Mouse (Mus musculus): ENCODE data around the gene Mark2. TPM values are rescaled to one million over a fixed set of nuclear protein-coding genes. Genes with fewer than 3 reads are reported as not detected.

Gene Mark2
- polyA plus RNA-seq, 1 experiment from 2014 or later, result 62.8 TPM

- 78% methylated on average over 7 of the region's 7 CpGs for WGBS
- Histone ChIP-seq H3K4me3 (no peak overlapping the region), H3K4me1 (peaks cover 41% of the 10 kb centered on the region), H3K4me2 (replicated peaks) (no peak overlapping the region), H3K9ac (no peak overlapping the region), H3K36me3 (peaks cover 18% of the 10 kb centered on the region), H3K9me3 (no peaks in the 10 kb centered on the region), H3K27ac (peak overlapping the region; percentile 67), H3K27me3 (no peaks in the 10 kb centered on the region)
- no peak for ATAC-seq (ENCODE audit: insufficient number of reproducible peaks, insufficient read depth, low FRiP score, low TSS enrichment)
Measured at GRCm38 (mm10) chr19:7291958-7292709, 49.5 kb downstream of the Mark2 start.

- 53% methylated on average over 2 of the region's 2 CpGs for WGBS
- Histone ChIP-seq H3K27ac (0 out of 2 replicates have a peak overlapping the region, but pooled peaks have one; percentile 6), H3K27me3 (no peaks in the 10 kb centered on the region), H3K4me3 (no peak overlapping the region), H3K36me3 (peaks cover 41% of the 10 kb centered on the region), H3K4me1 (peaks cover 29% of the 10 kb centered on the region), H3K9ac (no peak overlapping the region), H3K4me2 (replicated peaks) (no peak overlapping the region), H3K9me3 (no peaks in the 10 kb centered on the region)
- no peak for ATAC-seq (ENCODE audit: insufficient number of reproducible peaks, insufficient read depth, low FRiP score, low TSS enrichment)
Measured at GRCm38 (mm10) chr19:7289767-7290166, 51.9 kb downstream of the Mark2 start.

GRCm38 (mm10) chr19:7288288-7288687 is 53.4 kb downstream of the Mark2 start:
- ATAC-seq (ENCODE audit: insufficient number of reproducible peaks, insufficient read depth, low FRiP score, low TSS enrichment), result no peak
- Histone ChIP-seq H3K4me1 (peaks cover 16% of the 10 kb centered on the region), H3K4me2 (replicated peaks) (no peak overlapping the region), H3K9ac (no peak overlapping the region), H3K4me3 (no peak overlapping the region), H3K9me3 (no peaks in the 10 kb centered on the region), H3K27ac (no peak overlapping the region), H3K27me3 (no peaks in the 10 kb centered on the region), H3K36me3 (peaks cover 54% of the 10 kb centered on the region)
- 84% methylated on average over 3 of the region's 3 CpGs for WGBS

- H3K27me3 ChIP-seq, result no peaks in the 10 kb centered on the region
- peaks cover under 1% of the 10 kb centered on the region; the same call in 1 of the 2 replicates for H3K4me1 ChIP-seq
- H3K9me3 ChIP-seq, result no peaks in the 10 kb centered on the region
- H3K27ac ChIP-seq, result no peak overlapping the region
- 85% methylated on average over 12 of the region's 12 CpGs for WGBS
- peaks cover 70% of the 10 kb centered on the region for H3K36me3 ChIP-seq
- H3K9ac ChIP-seq, result no peak overlapping the region
- no peak for ATAC-seq (ENCODE audit: insufficient number of reproducible peaks, insufficient read depth, low FRiP score, low TSS enrichment)
- no peak overlapping the region for H3K4me3 ChIP-seq
- no peak overlapping the region for H3K4me2 ChIP-seq (replicated peaks)
Measured at GRCm38 (mm10) chr19:7286563-7287315, 54.9 kb downstream of the Mark2 start.

GRCm38 (mm10) chr19:7280557-7281330 is 60.9 kb downstream of the Mark2 start:
- 88% methylated on average over 18 of the region's 18 CpGs for WGBS
- H3K27ac ChIP-seq, result no peak overlapping the region
- peaks cover 88% of the 10 kb centered on the region for H3K36me3 ChIP-seq
- no peak overlapping the region for H3K4me2 ChIP-seq (replicated peaks)
- no peak for ATAC-seq (ENCODE audit: insufficient number of reproducible peaks, insufficient read depth, low FRiP score, low TSS enrichment)
- peaks cover 11% of the 10 kb centered on the region for H3K4me1 ChIP-seq
- H3K27me3 ChIP-seq, result no peaks in the 10 kb centered on the region
- no peak overlapping the region for H3K4me3 ChIP-seq
- H3K9me3 ChIP-seq, result no peaks in the 10 kb centered on the region
- no peak overlapping the region for H3K9ac ChIP-seq

GRCm38 (mm10) chr19:7279114-7279513 is 62.5 kb downstream of the Mark2 start:
- H3K4me3 ChIP-seq, result no peak overlapping the region
- no peak overlapping the region for H3K4me2 ChIP-seq (replicated peaks)
- no peaks in the 10 kb centered on the region for H3K27me3 ChIP-seq
- peaks cover 85% of the 10 kb centered on the region for H3K36me3 ChIP-seq
- ATAC-seq (ENCODE audit: insufficient number of reproducible peaks, insufficient read depth, low FRiP score, low TSS enrichment), result no peak
- H3K9me3 ChIP-seq, result no peaks in the 10 kb centered on the region
- H3K9ac ChIP-seq, result no peak overlapping the region
- peaks cover 21% of the 10 kb centered on the region for H3K4me1 ChIP-seq
- 43% methylated on average over 6 of the region's 6 CpGs for WGBS
- peak overlapping the region; percentile 17; the same call in 1 of the 2 replicates for H3K27ac ChIP-seq

- H3K4me3 ChIP-seq, result no peak overlapping the region
- H3K36me3 ChIP-seq, result peaks cover 87% of the 10 kb centered on the region
- no peaks in the 10 kb centered on the region for H3K27me3 ChIP-seq
- H3K9ac ChIP-seq, result no peak overlapping the region
- WGBS, result 79% methylated on average over 6 of the region's 6 CpGs
- ATAC-seq (ENCODE audit: insufficient number of reproducible peaks, insufficient read depth, low FRiP score, low TSS enrichment), result no peak
- 0 out of 2 replicates have a peak overlapping the region, but pooled peaks have one; percentile 17 for H3K27ac ChIP-seq
- no peak overlapping the region for H3K4me2 ChIP-seq (replicated peaks)
- H3K9me3 ChIP-seq, result no peaks in the 10 kb centered on the region
- H3K4me1 ChIP-seq, result peaks cover 21% of the 10 kb centered on the region
Measured at GRCm38 (mm10) chr19:7278200-7278906, 63.3 kb downstream of the Mark2 start.

GRCm38 (mm10) chr19:7276796-7277195 is 64.9 kb downstream of the Mark2 start:
- H3K27ac ChIP-seq, result 0 out of 2 replicates have a peak overlapping the region, but pooled peaks have one; percentile 54
- H3K9ac ChIP-seq, result no peak overlapping the region
- ATAC-seq (ENCODE audit: insufficient number of reproducible peaks, insufficient read depth, low FRiP score, low TSS enrichment), result no peak

GRCm38 (mm10) chr19:7276053-7276659 is 65.5 kb downstream of the Mark2 start:
- peak overlapping the region; percentile 28; the same call in 1 of the 2 replicates for H3K9ac ChIP-seq
- H3K27ac ChIP-seq, result peak overlapping the region; percentile 54; the same call in 1 of the 2 replicates
- peaks cover 87% of the 10 kb centered on the region for H3K36me3 ChIP-seq
- H3K27me3 ChIP-seq, result no peaks in the 10 kb centered on the region
- 0 out of 2 replicates have a peak, but pooled peaks have one; percentile 22 for ATAC-seq (ENCODE audit: insufficient number of reproducible peaks, insufficient read depth, low FRiP score, low TSS enrichment)
- peaks cover 21% of the 10 kb centered on the region for H3K4me1 ChIP-seq
- H3K4me2 ChIP-seq (replicated peaks), result no peak overlapping the region
- H3K4me3 ChIP-seq, result no peak overlapping the region
- 49% methylated on average over 7 of the region's 7 CpGs for whole genome bisulfite sequencing
- no peaks in the 10 kb centered on the region for H3K9me3 ChIP-seq

More at GRCm38 (mm10) chr19:7276796-7277195, 64.9 kb downstream of the Mark2 start:
- Histone ChIP-seq H3K4me1 (peaks cover 21% of the 10 kb centered on the region), H3K9me3 (no peaks in the 10 kb centered on the region), H3K27me3 (no peaks in the 10 kb centered on the region), H3K36me3 (peaks cover 87% of the 10 kb centered on the region), H3K4me2 (replicated peaks) (no peak overlapping the region), H3K4me3 (no peak overlapping the region)
- 63% methylated on average over 7 of the region's 7 CpGs for WGBS

- 41% methylated on average over 7 of the region's 7 CpGs for WGBS
- Histone ChIP-seq H3K27me3 (no peaks in the 10 kb centered on the region), H3K27ac (peak overlapping the region; percentile 67; the same call in 1 of the 2 replicates), H3K4me3 (no peak overlapping the region), H3K4me1 (peaks cover 24% of the 10 kb centered on the region), H3K36me3 (peaks cover 89% of the 10 kb centered on the region), H3K9ac (no peak overlapping the region), H3K9me3 (no peaks in the 10 kb centered on the region), H3K4me2 (replicated peaks) (no peak overlapping the region)
- ATAC-seq (ENCODE audit: insufficient number of reproducible peaks, insufficient read depth, low FRiP score, low TSS enrichment), result no peak
Measured at GRCm38 (mm10) chr19:7275131-7275789, 66.4 kb downstream of the Mark2 start.
